Mouse (Mus musculus) bone marrow macrophage, adult 2 months (primary cell): ENCODE results near the gene Kcnq5.

Experiments used
- CTCF ChIP-seq: IDR thresholded peaks from 2 replicates; pipeline ENCODE4 v1.5.1; 2012; ENCODE audit warnings: low read depth, mild to moderate bottlenecking, low read length, moderate library complexity
- POLR2A ChIP-seq: IDR thresholded peaks from 2 replicates; pipeline ENCODE4 v1.6.1; 2012; ENCODE audit warnings: mild to moderate bottlenecking, low read depth, low read length, borderline replicate concordance

DNA sequence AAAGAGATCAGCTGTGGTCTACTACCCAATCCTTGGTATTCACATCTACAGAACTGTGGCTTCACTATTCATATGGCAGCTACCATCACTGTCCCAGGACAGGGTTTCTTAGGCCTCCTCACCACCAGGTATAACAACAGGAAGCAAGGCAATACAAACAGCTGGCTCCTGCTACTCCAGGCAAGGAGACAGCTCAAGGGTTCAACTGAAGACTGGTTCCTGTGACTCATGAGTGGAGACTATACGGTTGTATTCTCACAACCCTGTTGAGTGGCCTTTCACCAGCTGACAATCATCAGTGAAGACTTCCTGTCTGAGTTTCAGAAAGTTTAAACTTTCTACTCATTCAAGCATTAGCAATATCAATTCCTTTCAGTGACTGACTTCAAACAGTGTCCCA lies 327.7 kb downstream of the Kcnq5 start:
- TF ChIP-seq CTCF (no peak), POLR2A (no peak)
